Mouse (Mus musculus) gastrocnemius, postnatal 14 days (tissue): ENCODE results near the gene Slc8a1. TPM values are rescaled to one million over a fixed set of nuclear protein-coding genes. Genes with fewer than 3 reads are reported as not detected.

ENCODE experiments used
- DNase-seq: peaks from one replicate; pipeline ENCODE4 v3.0.0; 2021; ENCODE audit warnings: mixed read lengths
- intact Hi-C: fragments of 180-260 bp; cut with DNase I; formaldehyde crosslinking; loops from one replicate; pipeline ENCODE4 v1.15.1; 2025; ENCODE audit warnings: low total_unique reads
- total RNA-seq, 2 experiments: library from RNA; stranded (reverse); gene quantifications; 2 replicates each; pipeline ENCODE4 v1.2.3; 2021

Gene Slc8a1
- total RNA-seq, 2 experiments from 2014 or later = 11.9 to 14.4 TPM

- DNase-seq = no peak
- intact Hi-C loops = no loop called here
Observed at GRCm38 (mm10) chr17:81386118-81386517, 352.1 kb downstream of the Slc8a1 start.

- intact Hi-C loops = no loop called here
- DNase-seq = no peak
Observed at GRCm38 (mm10) chr17:81385476-81385875, 352.7 kb downstream of the Slc8a1 start.

- intact Hi-C loops = no loop called here
Observed at GRCm38 (mm10) chr17:81383461-81383860, 354.7 kb downstream of the Slc8a1 start.

GRCm38 (mm10) chr17:81378436-81378835, 359.7 kb downstream of the Slc8a1 start:
- DNase-seq = no peak
- intact Hi-C loops = no loop called here

More at GRCm38 (mm10) chr17:81383461-81383860, 354.7 kb downstream of the Slc8a1 start:
- no peak for DNase-seq

- intact Hi-C loops = no loop called here
- no peak for DNase-seq
Observed at GRCm38 (mm10) chr17:81377757-81378299, 360.3 kb downstream of the Slc8a1 start.

- DNase-seq = no peak
- intact Hi-C loops = no loop called here
Observed at GRCm38 (mm10) chr17:81377195-81377594, 361.0 kb downstream of the Slc8a1 start.

GRCm38 (mm10) chr17:81375901-81376300, 362.3 kb downstream of the Slc8a1 start:
- intact Hi-C loops = no loop called here
- no peak for DNase-seq

- DNase-seq = no peak
- intact Hi-C loops = no loop called here
Observed at GRCm38 (mm10) chr17:81369036-81369435, 369.1 kb downstream of the Slc8a1 start.

- no peak for DNase-seq
- intact Hi-C loops = no loop called here
Observed at GRCm38 (mm10) chr17:81368503-81368902, 369.7 kb downstream of the Slc8a1 start.

GRCm38 (mm10) chr17:81363368-81363767, 374.8 kb downstream of the Slc8a1 start:
- DNase-seq = no peak
- intact Hi-C loops = no loop called here

- DNase-seq = no peak
- intact Hi-C loops = no loop called here
Observed at GRCm38 (mm10) chr17:81360571-81360970, 377.6 kb downstream of the Slc8a1 start.

GRCm38 (mm10) chr17:81360032-81360431, 378.1 kb downstream of the Slc8a1 start:
- intact Hi-C loops = no loop called here
- no peak for DNase-seq

- intact Hi-C loops = no loop called here
Observed at GRCm38 (mm10) chr17:81336024-81336754, 402.0 kb downstream of the Slc8a1 start.

GRCm38 (mm10) chr17:81335526-81335925, 402.7 kb downstream of the Slc8a1 start:
- no peak for DNase-seq

More at GRCm38 (mm10) chr17:81336024-81336754, 402.0 kb downstream of the Slc8a1 start:
- peak; percentile 6 for DNase-seq

More at GRCm38 (mm10) chr17:81335526-81335925, 402.7 kb downstream of the Slc8a1 start:
- intact Hi-C loops = no loop called here
